Mouse (Mus musculus) liver, embryonic 18 days (tissue): Measurements from ENCODE around the gene Kbtbd3. TPM values are rescaled to one million over a fixed set of nuclear protein-coding genes. Genes with fewer than 3 reads are reported as not detected.

Experiments
- polyA plus RNA-seq: library from polyadenylated mRNA; depleted of rRNA; stranded (reverse); fragments of >200 nt; gene quantifications from 2 replicates; pipeline ENCODE4 v1.2.3, GENCODE M21; 2012; rRNA removed

Kbtbd3 gene
- polyA plus RNA-seq, result 1.1 and 1.2 TPM in 2 replicates

DNA sequence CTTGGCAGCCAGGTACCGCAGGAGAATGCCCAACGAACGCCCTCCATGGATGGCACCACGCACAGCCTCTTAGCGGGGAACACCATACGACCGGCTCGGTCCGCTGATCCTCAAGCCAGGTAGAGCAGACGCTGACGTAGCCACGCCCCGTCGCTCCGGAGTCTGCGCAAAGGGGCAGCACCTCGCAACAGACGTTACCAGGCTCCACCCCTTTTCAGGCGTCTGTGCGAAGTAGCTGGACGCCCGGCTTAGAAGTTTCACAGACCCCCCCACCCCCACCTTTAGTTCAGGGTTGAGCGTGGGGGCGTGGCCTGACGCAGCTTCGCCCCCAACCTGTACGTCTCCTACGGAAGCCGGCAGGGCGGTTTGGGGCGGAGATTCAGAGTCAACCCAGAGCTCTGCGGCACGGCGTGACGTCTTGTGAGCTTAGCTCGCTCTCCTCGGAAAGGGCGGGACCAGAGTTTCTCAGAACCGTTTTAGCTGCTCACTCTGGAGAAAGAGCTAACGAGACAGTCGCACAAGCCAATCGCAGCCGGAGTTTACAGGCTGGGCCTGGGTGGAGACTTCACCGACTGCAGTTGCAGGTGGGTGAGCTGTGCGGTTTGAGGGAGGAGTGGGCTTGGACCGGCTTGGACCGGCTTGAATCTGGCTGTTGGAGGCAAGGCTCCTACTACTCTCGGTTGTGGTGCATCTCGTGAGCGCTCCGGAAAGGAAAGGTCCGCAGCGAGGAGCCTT is at the start of gene Kbtbd3, which contains the start of gene Aasdhppt:
Gene Kbtbd3, plus strand, starts transcription at position 483 of the 735 bp plus-strand sequence.
Gene Aasdhppt, minus strand, starts transcription at position 121 of the 735 bp plus-strand sequence.

DNA sequence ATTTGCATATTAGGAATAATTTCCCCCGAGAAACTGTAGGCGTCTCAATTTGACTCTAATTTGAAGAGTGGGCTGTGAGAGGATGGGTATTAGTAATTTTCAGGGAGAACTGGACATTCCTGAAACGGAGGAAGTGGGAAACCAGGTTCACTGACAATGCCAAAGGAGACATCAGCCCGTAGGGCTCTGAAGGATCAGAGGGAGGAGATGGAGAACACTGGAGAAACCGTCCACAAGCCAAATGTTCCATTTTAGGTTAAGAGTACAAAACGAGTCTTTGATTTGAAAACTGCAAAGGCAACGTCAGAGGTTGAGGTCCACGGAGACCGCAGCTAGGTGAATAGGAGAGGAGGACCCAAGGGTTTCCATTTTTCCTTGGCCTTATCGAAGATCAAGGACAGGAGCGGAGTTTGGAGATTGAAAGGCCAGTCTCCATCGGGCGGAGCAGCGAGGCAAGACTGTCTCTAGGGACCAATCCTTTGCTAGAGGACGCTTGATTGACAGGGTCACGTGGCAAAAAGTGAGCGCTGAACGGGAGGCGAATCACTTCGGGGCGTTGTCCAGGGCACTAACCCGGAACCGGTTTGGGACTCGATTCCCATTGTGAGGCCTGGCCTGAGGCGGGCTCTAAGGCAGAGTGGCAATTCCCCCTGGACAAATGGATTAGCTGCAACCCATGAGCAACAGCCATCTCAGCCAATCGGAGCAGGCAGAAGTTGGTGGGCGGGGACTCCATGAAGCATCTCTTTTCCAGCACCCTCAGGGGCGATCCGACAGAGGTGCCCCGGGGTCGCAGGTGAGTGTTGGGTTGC is 66.4 kb downstream of the Kbtbd3 start, which contains the start of gene Msantd4:
Gene Msantd4, plus strand, starts transcription at position 735 of the 812 bp plus-strand sequence.

Other genes with a start within 250 kb of the Kbtbd3 start
- 4.8 and 5.2 TPM in 2 replicates for gene Aasdhppt, start 362 bp upstream of the Kbtbd3 start, polyA plus RNA-seq
- 6.5 and 7.2 TPM in 2 replicates for gene Msantd4, start 66.7 kb downstream of the Kbtbd3 start, polyA plus RNA-seq